ENCODE assay signal across 8 mouse cellular contexts in genomic region chr1:165282222-165282966, GRCm38 (mm10). TPM values are rescaled to one million over a fixed set of nuclear protein-coding genes. Genes with fewer than 3 reads are reported as not detected.
DNase-seq lines count a peak whose midpoint lies in the region; ATAC-seq and TF ChIP-seq lines count a peak whose summit lies in the region.

No protein-coding gene starts in this region.

- WGBS in kidney, embryonic 14.5 days, result 1% methylated on average over 35 of the region's 35 CpGs
- under 1% methylated on average over 34 of the region's 35 CpGs for WGBS in forebrain, embryonic 13.5 days
- whole genome bisulfite sequencing in limb, embryonic 14.5 days, result 1% methylated on average over 34 of the region's 35 CpGs
- 1% methylated on average over 35 of the region's 35 CpGs for WGBS in olfactory bulb, adult 2 months

- TF ChIP-seq POLR2A in MEL (IDR thresholded peaks at IDR 0.05; ENCODE audit: control insufficient read depth in 1 of 2, insufficient read depth in 1 of 2, low read depth in 1 of 2, low read length in 2 of 2, poor library complexity in 1 of 2), result no peak
- TF ChIP-seq POLR2A in limb, embryonic 14.5 days (IDR thresholded peaks at IDR 0.05; ENCODE audit: borderline replicate concordance, extremely low read depth, insufficient read depth, insufficient read length), result 0 out of 2 replicates have a peak, but pooled peaks have one; percentile 7
- no peak for TF ChIP-seq POLR2A in olfactory bulb, adult 2 months (IDR thresholded peaks at IDR 0.05; ENCODE audit: insufficient read depth, low read depth, low read length)

- no peak for TF ChIP-seq EP300 in MEL (IDR thresholded peaks at IDR 0.05; ENCODE audit: low read depth in 1 of 2, low read length in 2 of 2)

- H3K36me3 ChIP-seq in kidney, embryonic 14.5 days (ENCODE audit: control insufficient read depth, insufficient read depth, low read length), result no peaks in the 10 kb centered on the region
- H3K36me3 ChIP-seq in MEL (ENCODE audit: control insufficient read depth in 1 of 2, insufficient read depth in 2 of 2, low read length in 2 of 2), result no peaks in the 10 kb centered on the region
- no peaks in the 10 kb centered on the region for H3K36me3 ChIP-seq in forebrain, embryonic 13.5 days (ENCODE audit: poor library complexity, severe bottlenecking)
- H3K36me3 ChIP-seq in limb, embryonic 14.5 days (ENCODE audit: control insufficient read depth, insufficient read depth, low read length), result no peaks in the 10 kb centered on the region

- no peaks in the 10 kb centered on the region for H3K27me3 ChIP-seq in kidney, embryonic 14.5 days (ENCODE audit: control insufficient read depth, insufficient read depth, low read length)
- H3K27me3 ChIP-seq in MEL (ENCODE audit: control insufficient read depth in 1 of 2, insufficient read depth in 2 of 2, low read length in 2 of 2), result peaks cover 8 to 17% of the 10 kb centered on the region in 2 experiments
- H3K27me3 ChIP-seq in forebrain, embryonic 13.5 days, result no peaks in the 10 kb centered on the region
- H3K27me3 ChIP-seq in limb, embryonic 14.5 days (ENCODE audit: control insufficient read depth, insufficient read depth, low read length), result no peaks in the 10 kb centered on the region

- no peaks in the 10 kb centered on the region for H3K79me2 ChIP-seq in MEL (ENCODE audit: control insufficient read depth, insufficient read depth, low read length, poor library complexity)

- DNase-seq in kidney, adult 18-20 months, result no peak
- peak; percentile 19 for DNase-seq in MEL (ENCODE audit: low read depth, low spot score)
- no peak for DNase-seq in limb, embryonic 14.5 days (ENCODE audit: low spot score)
- no peak for DNase-seq in layer of hippocampus, adult 9-10 months (ENCODE audit: low spot score)
- no peak for DNase-seq in gastrocnemius, adult 18-20 months (ENCODE audit: low spot score)

- H3K4me3 ChIP-seq in kidney, embryonic 14.5 days (ENCODE audit: low read length), result peak overlapping the region; percentile 79
- peak overlapping the region in 1 of 2 experiments; percentile 47; a peak in 2 of 4 replicates for H3K4me3 ChIP-seq in MEL (ENCODE audit: control insufficient read depth in 1 of 2, insufficient read depth in 1 of 2, low read depth in 2 of 2, low read length in 2 of 2)
- peak overlapping the region; percentile 82 for H3K4me3 ChIP-seq in forebrain, embryonic 13.5 days
- H3K4me3 ChIP-seq in limb, embryonic 14.5 days (replicated peaks; ENCODE audit: low read length), result peak overlapping the region; percentile 74
- H3K4me3 ChIP-seq in olfactory bulb, adult 2 months (ENCODE audit: insufficient read depth, low read depth, low read length), result peak overlapping the region; percentile 70

- TF ChIP-seq CTCF in MEL (IDR thresholded peaks at IDR 0.05 in 2 of 3, conservative IDR thresholded peaks at IDR 0.05 in 1 of 3; ENCODE audit: control insufficient read depth in 1 of 3, insufficient read depth in 1 of 3, low read depth in 2 of 3, low read length in 3 of 3, poor library complexity in 1 of 3, severe bottlenecking in 1 of 3), result no peak
- TF ChIP-seq CTCF in olfactory bulb, adult 2 months (IDR thresholded peaks at IDR 0.05; ENCODE audit: insufficient read depth, low read depth, low read length), result no peak

- peak overlapping the region; percentile 89 for H3K9ac ChIP-seq in kidney, embryonic 14.5 days (ENCODE audit: low read depth, low read length)
- peak overlapping the region; percentile 45; the same call in 1 of the 2 replicates for H3K9ac ChIP-seq in MEL (ENCODE audit: control insufficient read depth, low read depth, low read length, poor library complexity, severe bottlenecking)
- H3K9ac ChIP-seq in forebrain, embryonic 13.5 days, result peak overlapping the region; percentile 93
- peak overlapping the region; percentile 86 for H3K9ac ChIP-seq in limb, embryonic 14.5 days (ENCODE audit: low read depth, low read length, severe bottlenecking)

- no peak for TF ChIP-seq RAD21 in MEL (IDR thresholded peaks at IDR 0.05; ENCODE audit: low read depth, low read length)

- H3K27ac ChIP-seq in kidney, embryonic 14.5 days (ENCODE audit: low read depth, low read length), result peak overlapping the region; percentile 86
- H3K27ac ChIP-seq in MEL (ENCODE audit: control insufficient read depth, low read depth, low read length), result no peak overlapping the region
- H3K27ac ChIP-seq in forebrain, embryonic 13.5 days, result peak overlapping the region; percentile 93
- H3K27ac ChIP-seq in limb, embryonic 14.5 days (replicated peaks; ENCODE audit: low read depth, low read length), result peak overlapping the region; percentile 91
- no peak overlapping the region for H3K27ac ChIP-seq in olfactory bulb, adult 2 months (ENCODE audit: insufficient read depth, low read depth, low read length)

- peak overlapping the region; percentile 94 for H3K4me2 ChIP-seq in kidney, embryonic 14.5 days (replicated peaks; ENCODE audit: low read depth, low read length)
- peak overlapping the region; percentile 85 for H3K4me2 ChIP-seq in forebrain, embryonic 13.5 days
- H3K4me2 ChIP-seq in limb, embryonic 14.5 days (replicated peaks; ENCODE audit: low read depth, low read length, severe bottlenecking), result peak overlapping the region; percentile 89

- no peaks in the 10 kb centered on the region for H3K9me3 ChIP-seq in kidney, embryonic 14.5 days (ENCODE audit: control insufficient read depth, low read length)
- H3K9me3 ChIP-seq in MEL (replicated peaks; ENCODE audit: insufficient read depth, low read length), result no peaks in the 10 kb centered on the region
- no peaks in the 10 kb centered on the region for H3K9me3 ChIP-seq in forebrain, embryonic 13.5 days (replicated peaks)
- H3K9me3 ChIP-seq in limb, embryonic 14.5 days (ENCODE audit: control insufficient read depth, low read length), result no peaks in the 10 kb centered on the region

- ATAC-seq in kidney, embryonic 14.5 days (ENCODE audit: low FRiP score, low TSS enrichment), result peak; percentile 59
- peak; percentile 62 for ATAC-seq in forebrain, embryonic 13.5 days
- peak; percentile 39 for ATAC-seq in limb, embryonic 14.5 days (ENCODE audit: low FRiP score, low read depth)

- peaks cover 11% of the 10 kb centered on the region for H3K4me1 ChIP-seq in kidney, embryonic 14.5 days (ENCODE audit: control insufficient read depth, insufficient read depth, low read length)
- peaks cover 0 to 6% of the 10 kb centered on the region in 2 experiments; a peak in 1 of 4 replicates for H3K4me1 ChIP-seq in MEL (ENCODE audit: control insufficient read depth in 1 of 2, insufficient read depth in 2 of 2, low read length in 2 of 2)
- peaks cover 42% of the 10 kb centered on the region for H3K4me1 ChIP-seq in forebrain, embryonic 13.5 days
- H3K4me1 ChIP-seq in limb, embryonic 14.5 days (ENCODE audit: control insufficient read depth, insufficient read depth, low read length), result peaks cover 19% of the 10 kb centered on the region
- H3K4me1 ChIP-seq in olfactory bulb, adult 2 months (ENCODE audit: control insufficient read depth, insufficient read depth, low read length), result peaks cover 18% of the 10 kb centered on the region

TF ChIP-seq in MEL, 35 proteins besides CTCF, POLR2A, EP300 and RAD21:
- TF ChIP-seq MAX (IDR thresholded peaks at IDR 0.05; ENCODE audit: low read length), result no peak
- TF ChIP-seq KAT2A (conservative IDR thresholded peaks at IDR 0.05; ENCODE audit: low read depth, low read length), result no peak

RNA-seq across cellular contexts. Expression of gene Gpr161, which starts 13.2 kb away (rescaled TPM):
- 2.0 and 2.4 TPM in 2 replicates for polyA plus RNA-seq in kidney, embryonic 14.5 days (2014; fragmentation: Nextera tagmentation; extraction: Ambion mirVana)
- 0.08 and 0.10 TPM in 2 replicates for total RNA-seq in MEL (2012; rRNA removed)
- under 1 TPM in 1 of 2 experiments, not detected in 1; 0.97 TPM for polyA plus RNA-seq in MEL (2012; ENCODE audit: insufficient read depth in 1 of 2, insufficient read length in 2 of 2, low read depth in 1 of 2, low replicate concordance in 2 of 2, missing spikeins in 1 of 2)
- polyA plus RNA-seq in forebrain, embryonic 13.5 days (2015; fragmentation: Nextera tagmentation; extraction: Ambion mirVana), result 3.5 and 4.1 TPM in 2 replicates
- 9.4 and 14.6 TPM in 2 replicates for polyA plus RNA-seq in limb, embryonic 14.5 days (2012; rRNA removed)
- 1.8 and 2.0 TPM in 2 replicates for polyA plus RNA-seq in limb, embryonic 14.5 days (2014; fragmentation: Nextera tagmentation; extraction: Ambion mirVana)
- not detected in 2 replicates for polyA plus RNA-seq in olfactory bulb, adult 2 months (2012; ENCODE audit: insufficient read depth, insufficient read length, low replicate concordance, missing spikeins)
- 1 to 10 TPM in 1 of 2 experiments, under 1 TPM in 1; 0.55 to 1.4 TPM for total RNA-seq in gastrocnemius, adult 18-20 months (2021)

RNA-seq across cellular contexts. Expression of gene Tiprl, which starts 45.6 kb away (rescaled TPM):
- 94.5 and 103 TPM in 2 replicates for polyA plus RNA-seq in kidney, embryonic 14.5 days (2014; fragmentation: Nextera tagmentation; extraction: Ambion mirVana)
- total RNA-seq in MEL (2012; rRNA removed), result 47.1 and 50.6 TPM in 2 replicates
- polyA plus RNA-seq in MEL (2012; ENCODE audit: insufficient read depth in 1 of 2, insufficient read length in 2 of 2, low read depth in 1 of 2, low replicate concordance in 2 of 2, missing spikeins in 1 of 2), result 100 to 1,000 TPM in 1 of 2 experiments, 10 to 100 TPM in 1; 51.4 to 293 TPM
- polyA plus RNA-seq in forebrain, embryonic 13.5 days (2015; fragmentation: Nextera tagmentation; extraction: Ambion mirVana), result 125 and 136 TPM in 2 replicates
- 34.5 and 52.4 TPM in 2 replicates for polyA plus RNA-seq in limb, embryonic 14.5 days (2012; rRNA removed)
- 84.9 and 99.1 TPM in 2 replicates for polyA plus RNA-seq in limb, embryonic 14.5 days (2014; fragmentation: Nextera tagmentation; extraction: Ambion mirVana)
- not detected in 2 replicates for polyA plus RNA-seq in olfactory bulb, adult 2 months (2012; ENCODE audit: insufficient read depth, insufficient read length, low replicate concordance, missing spikeins)
- 10 to 100 TPM; 17.1 to 20.7 TPM for total RNA-seq in gastrocnemius, adult 18-20 months (2021)

Comparison
In these comparisons a context has a peak if more than half of its experiments do, and no peak if none do; other contexts are left out.
1. H3K27ac ChIP-seq: peak in kidney, embryonic 14.5 days (single experiment), forebrain, embryonic 13.5 days (single experiment) and limb, embryonic 14.5 days (single experiment); none in MEL (single experiment) and olfactory bulb, adult 2 months (single experiment).
2. Peak in every context shown above with its lines, with median percentiles within 50 percentile points of each other: ATAC-seq, H3K4me2 ChIP-seq and H3K9ac ChIP-seq.